Mouse (Mus musculus) heart, embryonic 14.5 days (tissue): ENCODE results near the gene Sele. TPM values are rescaled to one million over a fixed set of nuclear protein-coding genes. Genes with fewer than 3 reads are reported as not detected.

Experiments used
- ATAC-seq: fragments of 200-750 bp; cut with Nextera tagmentation; 2 replicates; pipeline ENCODE4 v1.8.0; 2017; ENCODE audit warnings: low read depth, moderate TSS enrichment; ENCODE audit not compliant: insufficient number of reproducible peaks, insufficient read depth, low FRiP score
- H3K27ac ChIP-seq, 2 experiments: fragments of 200-500 bp in 1 of 2; fragments of 300-500 bp in 1 of 2; sonication (generic) in 1 of 2; replicated peaks in 1 of 2; 2 replicates each; pipeline ENCODE4 v1.5.1; 2012 to 2014; ENCODE audit warnings: low read depth in 2 of 2, low read length in 2 of 2, control low read depth in 1 of 2, mild to moderate bottlenecking in 1 of 2, mixed read lengths in 1 of 2; ENCODE audit not compliant: control insufficient read depth in 1 of 2, insufficient read depth in 1 of 2
- H3K27me3 ChIP-seq: fragments of 300-500 bp; sonication (generic); 2 replicates; pipeline ENCODE4 v1.6.1; 2014; ENCODE audit warnings: mild to moderate bottlenecking, low read length, control low read depth; ENCODE audit not compliant: control insufficient read depth, insufficient read depth
- H3K36me3 ChIP-seq: fragments of 300-500 bp; sonication (generic); 2 replicates; pipeline ENCODE4 v1.6.1; 2014; ENCODE audit warnings: mild to moderate bottlenecking, control low read depth, low read length, mixed read lengths; ENCODE audit not compliant: control insufficient read depth, insufficient read depth
- H3K4me1 ChIP-seq, 2 experiments: fragments of 200-500 bp in 1 of 2; fragments of 300-500 bp in 1 of 2; sonication (generic) in 1 of 2; 2 replicates each; pipeline ENCODE4 v1.6.1; 2012 to 2014; ENCODE audit warnings: low read length in 2 of 2, control low read depth in 1 of 2, mixed read lengths in 1 of 2; ENCODE audit not compliant: control insufficient read depth in 2 of 2, insufficient read depth in 2 of 2
- H3K4me2 ChIP-seq: fragments of 300-500 bp; sonication (generic); 2 replicates; pipeline ENCODE4 v1.6.1; 2014; ENCODE audit warnings: mild to moderate bottlenecking, low read length
- H3K4me3 ChIP-seq, 2 experiments: fragments of 200-500 bp in 1 of 2; fragments of 300-500 bp in 1 of 2; sonication (generic) in 1 of 2; 2 replicates each; pipeline ENCODE4 v1.5.1; 2012 to 2014; ENCODE audit warnings: low read length in 2 of 2, mild to moderate bottlenecking in 2 of 2, control low read depth in 1 of 2, low read depth in 1 of 2, moderate library complexity in 1 of 2; ENCODE audit not compliant: control insufficient read depth in 1 of 2, insufficient read depth in 1 of 2
- H3K9ac ChIP-seq: fragments of 300-500 bp; sonication (generic); 2 replicates; pipeline ENCODE4 v1.6.1; 2014; ENCODE audit warnings: mild to moderate bottlenecking, low read length
- H3K9me3 ChIP-seq: fragments of 300-500 bp; sonication (generic); 2 replicates; pipeline ENCODE4 v1.6.1; 2016; ENCODE audit warnings: low read length, control low read depth; ENCODE audit not compliant: control insufficient read depth
- WGBS: fragments of 180-500 bp; shearing (Covaris S2); extraction: QIAGEN DNeasy Blood & Tissue Kit; methylation state at CpG from one replicate; pipeline ENCODE4 v1.1.7; 2014; 5-methylcytosine and 5-hydroxymethylcytosine counted together
- polyA plus RNA-seq: library from polyadenylated mRNA; unstranded; fragments of >200 nt; fragmentation: Nextera tagmentation; extraction: Ambion mirVana; gene quantifications from 2 replicates; pipeline ENCODE4 v1.2.1, GENCODE M21; 2014

Gene Sele
- polyA plus RNA-seq, 1 experiment from 2014 or later, result 1.9 TPM

GRCm38 (mm10) chr1:164060071-164060470, 12.0 kb downstream of the Sele start:
- Histone ChIP-seq H3K9me3 (no peaks in the 10 kb centered on the region), H3K4me3 (no peak overlapping the region), H3K4me1 (no peaks in the 10 kb centered on the region), H3K27ac (no peak overlapping the region), H3K9ac (no peak overlapping the region), H3K27me3 (no peaks in the 10 kb centered on the region), H3K4me2 (no peak overlapping the region), H3K36me3 (no peaks in the 10 kb centered on the region)
- ATAC-seq, result no peak
- 78% methylated on average over 4 of the region's 4 CpGs for WGBS

DNA sequence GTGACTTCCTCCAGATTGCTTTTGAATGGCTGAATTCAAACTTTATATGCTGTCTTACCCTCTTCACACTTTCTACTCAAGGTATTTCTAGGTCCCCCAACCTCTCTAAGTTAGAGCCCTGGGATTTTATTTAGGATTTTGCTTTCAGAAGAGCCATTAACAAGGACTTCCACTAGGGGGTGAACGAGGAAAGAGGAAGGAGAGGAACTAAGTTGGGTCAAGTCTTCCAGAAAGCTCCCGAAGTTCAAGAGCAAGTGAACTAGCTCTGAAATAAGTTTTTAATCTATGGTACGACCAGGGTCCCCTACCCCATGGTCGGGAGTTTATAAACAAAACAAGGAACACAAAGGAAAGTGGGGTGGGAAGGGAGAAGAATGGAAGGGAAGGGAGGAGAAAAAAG, 13.2 kb downstream of the Sele start:
- no peaks in the 10 kb centered on the region for H3K4me1 ChIP-seq
- ATAC-seq, result no peak
- H3K36me3 ChIP-seq, result no peaks in the 10 kb centered on the region
- no peaks in the 10 kb centered on the region for H3K27me3 ChIP-seq
- H3K4me2 ChIP-seq, result no peak overlapping the region
- no peak overlapping the region for H3K27ac ChIP-seq
- H3K4me3 ChIP-seq, result no peak overlapping the region
- WGBS, result 22% methylated on average over 4 of the region's 4 CpGs
- no peak overlapping the region for H3K9ac ChIP-seq
- H3K9me3 ChIP-seq, result no peaks in the 10 kb centered on the region

GRCm38 (mm10) chr1:164061925-164062324, 13.9 kb downstream of the Sele start, which contains the start of gene Sell:
Gene Sell, plus strand, starts transcription at chr1:164061982.
- Histone ChIP-seq H3K27ac (no peak within 1 kb of the TSS), H3K27me3 (no peaks in the 10 kb centered on the region), H3K9me3 (no peaks in the 10 kb centered on the region), H3K4me1 (no peaks in the 10 kb centered on the region), H3K4me3 (no peak within 1 kb of the TSS), H3K4me2 (no peak within 1 kb of the TSS), H3K9ac (no peak within 1 kb of the TSS), H3K36me3 (no peaks in the 10 kb centered on the region)
- ATAC-seq, result no peak
- WGBS, result 69% methylated on average over 4 of the region's 4 CpGs

- Histone ChIP-seq H3K9ac (no peak overlapping the region), H3K4me3 (no peak overlapping the region), H3K4me1 (no peaks in the 10 kb centered on the region), H3K9me3 (no peaks in the 10 kb centered on the region), H3K27me3 (no peaks in the 10 kb centered on the region), H3K36me3 (no peaks in the 10 kb centered on the region), H3K27ac (no peak overlapping the region), H3K4me2 (no peak overlapping the region)
- no peak for ATAC-seq
- 48% methylated on average over 2 of the region's 2 CpGs for WGBS
Observed at GRCm38 (mm10) chr1:164062856-164063255, 14.8 kb downstream of the Sele start.

DNA sequence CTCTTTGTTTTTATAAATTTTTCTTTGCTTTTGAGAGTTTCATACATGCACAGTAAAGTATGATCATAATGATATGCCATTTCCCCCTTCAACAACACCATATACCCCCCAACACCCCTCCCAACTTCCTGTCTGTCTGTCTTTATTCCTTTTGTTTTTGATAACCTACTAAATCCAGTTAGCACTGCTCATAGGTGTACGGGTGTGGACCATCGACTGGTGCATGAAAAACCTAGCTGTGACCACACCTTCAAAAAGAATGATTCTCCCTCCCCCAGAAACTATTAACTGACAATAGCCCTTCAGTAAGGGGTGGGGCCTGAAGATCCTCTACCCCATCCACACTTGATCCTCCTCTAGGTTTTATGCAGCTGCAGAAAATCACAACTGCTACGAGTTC, 15.7 kb downstream of the Sele start:
- no peaks in the 10 kb centered on the region for H3K36me3 ChIP-seq
- H3K9ac ChIP-seq, result no peak overlapping the region
- H3K4me1 ChIP-seq, result no peaks in the 10 kb centered on the region
- H3K4me2 ChIP-seq, result no peak overlapping the region
- H3K9me3 ChIP-seq, result no peaks in the 10 kb centered on the region
- no peak overlapping the region for H3K27ac ChIP-seq
- ATAC-seq, result no peak
- H3K27me3 ChIP-seq, result no peaks in the 10 kb centered on the region
- WGBS, result 52% methylated on average over 3 of the region's 3 CpGs
- H3K4me3 ChIP-seq, result no peak overlapping the region

GRCm38 (mm10) chr1:164069261-164069660, 21.2 kb downstream of the Sele start:
- H3K27me3 ChIP-seq, result no peaks in the 10 kb centered on the region
- no peak overlapping the region for H3K9ac ChIP-seq
- no peaks in the 10 kb centered on the region for H3K9me3 ChIP-seq
- no peak overlapping the region for H3K27ac ChIP-seq
- no peak for ATAC-seq
- no peaks in the 10 kb centered on the region for H3K4me1 ChIP-seq
- H3K4me2 ChIP-seq, result no peak overlapping the region
- no peaks in the 10 kb centered on the region for H3K36me3 ChIP-seq
- H3K4me3 ChIP-seq, result no peak overlapping the region

- no peaks in the 10 kb centered on the region for H3K9me3 ChIP-seq
- no peak for ATAC-seq
- no peaks in the 10 kb centered on the region for H3K27me3 ChIP-seq
- H3K36me3 ChIP-seq, result no peaks in the 10 kb centered on the region
- H3K9ac ChIP-seq, result no peak overlapping the region
- 74% methylated on average over 4 of the region's 4 CpGs for WGBS
- no peak overlapping the region for H3K4me3 ChIP-seq
- no peak overlapping the region for H3K4me2 ChIP-seq
- no peaks in the 10 kb centered on the region for H3K4me1 ChIP-seq
- H3K27ac ChIP-seq, result no peak overlapping the region
Observed at GRCm38 (mm10) chr1:164070461-164070860, 22.4 kb downstream of the Sele start.

DNA sequence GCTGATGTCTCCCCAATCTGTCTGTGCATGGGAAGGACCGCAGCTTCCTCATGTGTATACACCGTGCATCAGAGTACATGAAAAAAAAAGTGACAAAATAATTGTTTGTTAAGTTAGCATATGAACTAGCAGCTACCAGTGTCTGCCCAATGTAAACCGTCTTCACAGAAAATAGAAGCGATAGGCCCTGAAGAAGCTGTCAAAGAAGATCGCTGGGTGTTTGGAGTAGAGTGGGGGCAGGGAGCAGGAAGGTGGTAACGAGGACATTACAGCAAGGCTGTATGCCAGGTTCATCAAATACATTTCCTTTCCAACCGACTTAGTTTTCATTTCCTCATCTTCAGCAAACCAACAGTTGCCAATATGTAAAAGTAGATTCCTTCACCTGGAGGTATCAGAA, 23.1 kb downstream of the Sele start:
- Histone ChIP-seq H3K4me1 (no peaks in the 10 kb centered on the region), H3K4me3 (no peak overlapping the region), H3K4me2 (no peak overlapping the region), H3K9ac (no peak overlapping the region), H3K9me3 (no peaks in the 10 kb centered on the region), H3K27me3 (no peaks in the 10 kb centered on the region), H3K36me3 (no peaks in the 10 kb centered on the region), H3K27ac (no peak overlapping the region)
- 81% methylated on average over 7 of the region's 7 CpGs for WGBS
- ATAC-seq, result no peak
